Mouse (Mus musculus): ENCODE data around the gene Dlgap1. TPM values are rescaled to one million over a fixed set of nuclear protein-coding genes. Genes with fewer than 3 reads are reported as not detected.
"Not testable (repeated sequence)": the region's sequence is repeated elsewhere in the genome, so short reads cannot be mapped to it uniquely, and the experiment has no call there.

The Dlgap1 gene
- total RNA-seq, 2 experiments from 2014 or later = 0.40 to 0.53 TPM

DNA sequence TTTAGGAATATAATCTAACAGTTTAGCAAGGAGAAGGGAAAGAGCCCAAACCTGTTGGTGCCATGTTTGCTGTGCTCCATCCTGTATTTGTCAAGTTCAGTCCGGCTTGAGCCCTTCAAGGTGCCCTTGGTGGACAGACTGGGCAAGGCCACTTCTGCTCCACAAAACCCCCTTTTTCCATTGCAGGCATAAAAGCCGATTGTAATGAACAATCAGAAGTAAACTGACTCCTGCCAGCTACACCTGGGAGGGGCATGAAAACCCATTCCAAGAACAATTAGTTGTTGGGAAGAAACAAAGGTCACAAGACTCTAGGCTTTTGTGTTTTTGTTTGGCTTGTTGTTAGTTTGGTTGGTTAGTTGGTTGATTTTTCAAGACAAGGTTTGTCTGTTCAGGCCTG is 859.7 kb downstream of the Dlgap1 start:
- intact Hi-C loops (cut with DNase I) = no loop called here
- DNase-seq = no peak

DNA sequence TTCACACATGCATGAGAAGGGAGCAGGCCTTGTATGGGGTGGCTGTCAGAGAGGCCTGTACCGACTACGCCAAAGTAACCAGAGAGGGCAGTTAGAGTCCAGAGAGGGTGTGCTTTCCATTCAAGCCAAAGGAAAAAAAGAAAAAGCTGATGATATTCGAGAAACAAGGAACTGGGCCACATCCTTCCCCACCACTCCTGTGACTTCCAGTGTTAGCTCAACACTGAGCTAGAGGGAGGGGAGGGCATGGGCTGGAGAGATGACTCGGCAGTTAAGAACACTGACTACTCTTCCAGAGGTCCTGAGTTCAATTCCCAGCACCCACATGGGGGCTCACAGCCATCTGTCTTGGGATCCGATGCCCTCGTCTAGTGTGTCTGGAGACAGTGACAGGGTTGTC is 860.3 kb downstream of the Dlgap1 start:
- no peak for DNase-seq
- intact Hi-C loops (cut with DNase I) = no loop called here

DNA sequence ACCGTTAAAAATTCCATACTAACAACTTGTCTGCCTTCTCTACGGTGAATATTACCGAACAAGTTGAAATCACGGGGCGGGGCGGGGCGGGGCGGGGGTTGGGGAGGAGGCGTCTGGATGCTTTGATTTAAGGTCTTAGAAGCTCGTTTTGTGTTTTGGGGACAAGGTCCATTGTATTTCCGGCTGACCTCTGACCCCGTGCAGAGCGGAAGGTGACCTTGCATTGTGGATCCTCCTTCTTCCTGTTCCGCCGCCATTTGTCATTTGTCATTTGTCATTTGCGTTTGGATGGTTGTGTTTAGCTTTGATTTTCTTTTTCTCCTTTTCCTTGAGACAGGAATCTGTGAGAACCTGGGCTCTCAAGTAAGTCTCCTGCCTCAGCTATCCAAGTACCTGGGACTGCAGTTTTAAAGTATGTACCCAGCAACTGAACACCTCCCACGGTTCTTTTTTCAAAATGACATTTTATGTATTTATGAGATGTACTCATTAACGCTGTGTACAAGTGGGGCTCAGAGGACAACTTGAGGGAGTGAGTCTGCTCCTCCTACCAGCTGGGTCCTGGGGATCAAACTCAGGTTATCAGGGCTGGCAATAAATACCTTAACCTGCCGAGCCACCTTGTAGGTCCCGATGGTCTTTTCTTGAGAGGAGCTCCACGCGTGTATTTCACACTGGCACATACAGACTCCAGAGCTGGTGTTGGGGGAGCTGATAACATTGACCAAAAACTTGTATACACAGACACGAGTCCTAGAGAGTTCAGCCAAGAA is 861.3 kb downstream of the Dlgap1 start:
- intact Hi-C loops (cut with DNase I) = no loop called here
- no peak for DNase-seq

DNA sequence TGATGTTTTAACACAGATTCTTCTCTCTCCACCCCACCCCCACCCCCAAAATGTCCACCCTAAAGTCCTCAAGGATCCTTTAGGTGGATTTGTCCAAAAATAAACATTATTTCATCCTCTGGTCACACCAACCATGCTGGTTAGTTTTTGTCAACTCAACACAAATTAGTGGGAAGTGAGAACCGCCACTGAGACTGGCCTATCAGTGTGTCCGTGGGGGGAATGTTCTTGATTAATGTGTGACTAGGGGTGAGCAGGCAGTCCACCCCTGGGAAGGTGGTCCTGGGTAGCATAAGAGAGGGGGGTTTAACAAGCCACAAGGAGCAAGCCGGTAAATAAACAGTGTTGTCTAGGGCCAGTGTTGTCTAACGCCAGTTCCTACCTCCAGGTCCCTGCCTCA is 862.7 kb downstream of the Dlgap1 start:
- DNase-seq = no peak
- intact Hi-C loops (cut with DNase I) = no loop called here

DNA sequence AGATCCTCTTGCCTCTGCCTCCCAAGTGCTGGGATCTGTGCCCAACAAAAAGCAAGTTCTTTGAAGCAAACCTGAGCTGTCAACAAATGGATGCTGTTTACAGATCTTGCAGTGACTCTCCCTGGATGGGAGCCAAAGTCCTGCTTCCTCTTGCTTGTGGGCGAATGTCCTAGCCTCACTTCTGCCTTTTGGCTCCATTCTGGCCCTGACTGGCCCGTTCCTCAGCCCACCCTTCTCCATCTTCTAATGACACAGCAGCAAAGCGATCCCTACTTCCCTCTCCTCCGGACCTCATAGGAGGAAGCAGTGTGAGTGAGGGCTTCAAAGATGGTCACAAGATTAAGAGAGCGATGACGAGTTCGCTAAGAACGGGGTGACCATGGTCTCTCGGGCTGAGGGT is 863.7 kb downstream of the Dlgap1 start:
- DNase-seq = peak; percentile 49 to 57

DNA sequence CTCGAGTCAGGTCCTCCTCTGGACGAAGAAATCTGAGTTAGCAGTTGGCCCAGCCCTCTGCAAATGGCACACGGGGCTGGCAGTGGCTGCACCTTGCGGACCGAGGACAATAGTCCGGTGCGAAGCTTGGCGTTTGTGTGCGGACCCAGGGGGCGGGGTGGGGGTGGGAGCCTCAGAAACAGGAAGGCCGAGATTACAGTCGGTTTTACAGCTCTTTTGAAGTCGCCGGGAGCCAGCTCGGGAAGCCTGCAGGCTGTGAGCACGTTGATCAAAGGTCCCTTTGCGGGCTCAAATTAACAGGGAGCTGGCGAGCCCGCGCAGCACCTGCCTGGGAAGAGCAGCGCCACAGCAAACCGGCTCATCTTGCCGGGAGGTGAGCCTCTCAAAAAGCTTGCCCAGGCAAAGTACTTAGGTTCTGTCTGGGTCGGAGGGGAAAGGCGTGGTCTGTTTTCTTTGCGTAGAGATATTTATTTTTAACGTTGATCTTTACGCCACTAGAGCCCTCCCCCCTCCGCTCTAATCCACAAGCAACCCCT is 865.6 kb downstream of the Dlgap1 start:
- peak; percentile 22 to 38 for DNase-seq

More for the DNA sequence above, 863.7 kb downstream of the Dlgap1 start:
- intact Hi-C loops (cut with DNase I) = no loop called here

DNA sequence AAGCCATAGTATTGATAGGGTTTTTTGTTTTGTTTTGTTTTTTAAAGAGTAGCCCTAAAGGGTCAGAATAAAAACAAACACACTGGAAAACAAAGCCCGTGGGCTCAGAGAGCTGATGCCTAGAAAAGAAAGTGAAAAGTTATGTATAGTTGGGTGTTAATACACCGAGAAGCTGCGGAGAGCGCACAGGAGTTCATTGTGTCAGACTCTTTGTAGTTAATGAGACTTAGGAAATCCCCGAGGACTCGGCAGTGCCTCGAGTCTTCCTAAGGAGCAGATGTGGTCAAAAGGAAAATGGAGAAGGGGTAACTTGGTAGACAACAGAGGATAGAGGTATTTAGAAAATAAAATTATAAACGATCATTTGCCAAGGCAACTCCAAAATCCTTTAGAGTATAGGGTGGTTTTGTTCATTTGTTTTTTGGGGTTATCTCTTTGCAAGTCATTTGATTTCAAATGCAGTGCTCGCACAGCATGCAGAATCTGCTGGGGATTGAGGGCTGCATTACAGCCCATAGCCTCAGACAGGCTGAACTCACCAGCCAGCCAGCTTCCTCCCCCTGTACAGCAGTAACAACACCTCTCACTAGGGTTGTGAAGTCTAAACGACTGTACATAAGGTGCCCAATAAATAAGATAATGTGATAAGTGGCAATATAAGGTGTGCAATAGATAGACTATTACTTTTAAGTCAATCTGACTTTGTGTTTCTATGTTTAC is 866.4 kb downstream of the Dlgap1 start:
- no peak for DNase-seq

More for the DNA sequence above, 865.6 kb downstream of the Dlgap1 start:
- intact Hi-C loops (cut with DNase I) = no loop called here

DNA sequence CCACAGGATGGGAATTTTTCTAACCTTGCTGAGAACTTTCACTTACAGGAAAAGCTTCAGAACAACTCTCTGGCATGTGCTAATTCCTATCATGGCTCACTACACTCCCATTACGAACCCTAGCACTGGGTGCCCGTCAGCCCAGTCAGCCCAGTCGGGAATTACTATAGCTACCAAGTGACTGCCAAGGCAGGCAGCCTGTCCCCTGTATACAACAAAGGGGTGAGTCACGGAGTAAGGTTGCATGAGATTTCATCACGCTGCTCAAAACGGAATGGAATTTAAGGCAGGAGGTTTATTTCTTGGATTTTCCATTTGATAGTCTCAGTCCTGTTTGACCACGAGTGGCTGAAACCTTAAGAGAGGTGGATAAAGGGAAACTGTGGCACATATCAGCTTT is 867.9 kb downstream of the Dlgap1 start:
- DNase-seq = no peak
- intact Hi-C loops (cut with DNase I) = no loop called here

More for the DNA sequence above, 866.4 kb downstream of the Dlgap1 start:
- intact Hi-C loops (cut with DNase I) = no loop called here

DNA sequence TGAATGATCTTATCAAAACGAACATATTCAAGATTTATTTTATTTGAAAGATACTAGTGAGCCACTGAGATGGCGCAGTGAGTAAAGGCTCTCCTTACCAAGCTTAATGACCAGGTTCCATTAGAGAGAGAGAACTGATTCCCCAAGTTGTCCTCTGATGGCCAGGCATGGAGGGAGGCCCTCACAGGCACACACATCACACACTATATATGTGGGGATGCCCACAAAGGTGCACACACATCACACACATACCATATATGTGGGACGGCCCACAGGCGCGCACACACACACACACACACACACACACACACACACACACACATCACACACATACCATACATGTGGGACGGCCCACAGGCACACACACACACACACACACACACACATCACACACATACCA is 868.6 kb downstream of the Dlgap1 start:
- DNase-seq; intact Hi-C loops (cut with DNase I): not testable (repeated sequence)

DNA sequence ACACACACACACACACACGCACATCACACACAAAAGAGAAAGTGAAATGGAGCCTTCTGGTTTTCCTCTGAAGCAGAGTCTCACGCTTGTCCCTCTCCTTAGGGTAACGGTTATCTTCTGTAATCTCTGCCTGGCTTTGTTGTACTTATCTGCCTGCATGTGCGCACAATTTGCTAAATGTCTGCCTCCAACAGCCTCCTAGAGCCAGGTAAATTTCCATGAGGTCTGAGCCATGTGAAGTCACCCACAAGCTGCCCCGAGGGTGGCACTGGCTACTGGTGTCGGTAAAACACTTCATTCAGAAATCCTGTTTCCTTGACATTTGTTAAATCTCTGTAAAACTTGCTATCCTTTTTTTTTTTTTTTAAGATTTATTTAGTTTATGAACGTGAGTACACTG is 869.2 kb downstream of the Dlgap1 start:
- intact Hi-C loops (cut with DNase I) = no loop called here
- no peak for DNase-seq

DNA sequence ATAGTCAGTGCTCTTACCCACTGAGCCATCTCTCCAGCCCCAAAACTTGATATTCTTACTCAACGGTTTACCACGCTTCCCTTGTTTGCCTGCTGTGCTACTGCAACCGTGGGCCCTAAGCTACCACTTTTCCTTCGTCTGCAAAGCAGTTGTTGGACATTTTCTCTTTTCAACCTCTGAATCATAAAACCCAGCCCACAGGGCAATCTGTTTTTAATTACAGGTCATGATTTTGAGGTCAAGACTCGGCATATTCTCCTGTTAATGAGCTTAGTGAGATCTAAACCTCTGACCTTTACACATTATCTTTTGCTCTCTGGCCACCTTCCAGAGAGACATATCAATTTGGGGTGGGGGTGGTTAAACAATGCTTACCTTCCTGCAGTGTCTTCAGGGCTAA is 869.7 kb downstream of the Dlgap1 start:
- no peak for DNase-seq
- intact Hi-C loops (cut with DNase I) = no loop called here

DNA sequence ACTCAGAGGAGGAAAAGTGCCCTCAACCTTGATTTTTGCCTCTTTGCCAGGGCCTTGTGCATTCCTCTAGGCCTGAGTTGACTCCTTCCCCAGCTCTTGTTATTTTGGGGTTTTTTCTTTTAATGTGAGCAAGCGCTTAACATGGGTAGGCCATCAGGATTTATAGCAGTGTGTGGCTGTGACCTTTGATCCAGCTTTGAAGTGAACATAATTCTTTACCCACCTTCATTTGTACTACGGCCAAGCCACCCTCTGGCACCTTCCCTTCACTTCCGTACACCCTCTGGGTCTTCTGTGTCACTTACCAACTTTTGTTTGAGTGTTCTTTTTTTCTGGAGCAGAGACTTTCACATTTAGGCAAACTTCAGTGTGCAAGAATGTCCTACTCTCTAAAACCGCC is 874.4 kb downstream of the Dlgap1 start:
- intact Hi-C loops (cut with DNase I) = loop anchor here (10.0 kb wide), 1 partner anchor 352 kb away; no protein-coding TSS in a partner anchor
- no peak for DNase-seq

DNA sequence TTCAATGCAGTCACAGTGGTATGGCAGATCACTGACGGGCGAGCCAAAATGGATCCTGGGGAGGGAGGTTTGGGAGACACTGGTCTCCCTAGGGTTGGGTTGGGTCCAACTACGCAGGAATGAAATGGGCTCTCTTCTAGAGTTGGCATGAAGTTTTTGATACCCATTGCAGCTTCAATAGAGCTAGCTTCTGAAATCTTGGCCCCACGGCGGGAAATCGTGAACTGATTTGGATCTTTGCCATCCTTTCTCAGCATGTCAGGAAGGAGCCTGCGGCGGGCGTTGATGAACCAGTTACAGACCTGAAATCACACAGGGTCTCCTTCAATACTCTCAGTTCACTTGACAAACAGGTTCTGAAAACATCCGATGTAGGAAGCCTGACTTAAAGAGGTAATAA is 876.1 kb downstream of the Dlgap1 start:
- intact Hi-C loops (cut with DNase I) = loop anchor here (10.0 kb wide), 1 partner anchor 350 kb away; no protein-coding TSS in a partner anchor
- DNase-seq = peak in 1 of 2 experiments; percentile 19

DNA sequence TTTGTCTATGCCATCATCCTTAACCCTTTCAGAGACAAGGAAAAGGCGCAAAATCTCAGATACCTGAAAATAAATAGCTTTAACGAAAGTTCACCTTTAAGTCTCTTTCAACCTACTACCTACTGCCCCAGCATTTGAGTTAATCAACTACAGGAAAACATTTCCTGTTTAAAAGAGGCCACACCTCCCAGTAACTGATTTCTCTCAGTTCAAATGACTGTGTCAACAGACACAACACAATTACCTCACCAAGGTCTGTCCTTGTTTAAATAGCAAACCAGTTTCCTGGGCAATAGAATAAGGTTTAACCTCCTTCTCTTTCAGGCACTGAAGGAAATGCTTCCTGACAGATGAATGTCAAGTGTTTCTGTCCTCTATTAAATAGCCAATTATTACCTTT is 876.7 kb downstream of the Dlgap1 start:
- intact Hi-C loops (cut with DNase I) = loop anchor here (10.0 kb wide), 1 partner anchor 349 kb away; no protein-coding TSS in a partner anchor
- no peak for DNase-seq

DNA sequence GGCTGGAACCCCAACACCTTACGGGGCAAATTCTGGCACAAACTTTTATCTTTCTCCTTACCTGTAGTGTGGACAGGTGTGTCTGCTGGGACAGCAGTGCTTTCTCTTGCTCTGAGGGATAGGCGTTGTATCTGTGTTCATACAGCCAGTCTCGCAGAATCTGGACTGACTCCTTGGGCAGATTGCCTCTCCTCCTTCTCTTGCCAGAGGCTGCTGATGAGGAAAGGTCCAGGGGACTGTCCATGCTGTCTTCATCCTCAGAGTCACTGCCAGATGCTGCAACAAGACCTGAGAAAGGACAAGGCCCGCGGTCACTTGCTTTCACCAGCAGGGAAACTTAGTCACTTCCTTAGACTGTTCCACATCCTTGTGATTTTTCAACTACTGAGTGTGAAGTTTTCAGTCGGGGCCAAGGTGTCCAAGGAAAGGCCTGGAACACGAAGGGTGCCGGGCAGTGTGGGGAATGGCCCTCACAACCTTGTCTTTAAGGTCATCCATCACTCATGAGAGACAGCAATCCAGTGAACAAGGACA is 877.3 kb downstream of the Dlgap1 start:
- intact Hi-C loops (cut with DNase I) = loop anchor here (2.0 to 10.0 kb wide), 2 partner anchors 123 to 349 kb away; no protein-coding TSS in a partner anchor
- DNase-seq = peak in 1 of 2 experiments; percentile 22

DNA sequence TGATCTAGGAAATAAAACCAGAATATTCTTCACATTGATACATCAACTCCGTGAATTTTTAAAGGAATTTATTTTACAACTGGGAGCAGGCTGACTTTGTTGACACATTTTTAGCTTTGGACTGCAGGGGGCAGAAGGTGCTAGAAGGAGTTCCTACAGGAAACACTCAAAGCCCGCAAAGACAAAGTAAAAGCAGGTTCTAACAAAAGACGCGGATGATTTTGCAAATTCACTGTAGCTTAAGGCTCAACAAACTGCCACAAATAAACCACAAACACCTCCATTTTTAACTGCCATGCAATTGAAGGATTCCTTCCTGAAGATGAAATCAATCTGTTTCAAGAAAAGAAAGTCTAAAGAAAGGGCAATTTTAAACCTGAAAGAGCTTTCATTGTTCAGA is 878.2 kb downstream of the Dlgap1 start:
- DNase-seq = peak; percentile 72 to 79

DNA sequence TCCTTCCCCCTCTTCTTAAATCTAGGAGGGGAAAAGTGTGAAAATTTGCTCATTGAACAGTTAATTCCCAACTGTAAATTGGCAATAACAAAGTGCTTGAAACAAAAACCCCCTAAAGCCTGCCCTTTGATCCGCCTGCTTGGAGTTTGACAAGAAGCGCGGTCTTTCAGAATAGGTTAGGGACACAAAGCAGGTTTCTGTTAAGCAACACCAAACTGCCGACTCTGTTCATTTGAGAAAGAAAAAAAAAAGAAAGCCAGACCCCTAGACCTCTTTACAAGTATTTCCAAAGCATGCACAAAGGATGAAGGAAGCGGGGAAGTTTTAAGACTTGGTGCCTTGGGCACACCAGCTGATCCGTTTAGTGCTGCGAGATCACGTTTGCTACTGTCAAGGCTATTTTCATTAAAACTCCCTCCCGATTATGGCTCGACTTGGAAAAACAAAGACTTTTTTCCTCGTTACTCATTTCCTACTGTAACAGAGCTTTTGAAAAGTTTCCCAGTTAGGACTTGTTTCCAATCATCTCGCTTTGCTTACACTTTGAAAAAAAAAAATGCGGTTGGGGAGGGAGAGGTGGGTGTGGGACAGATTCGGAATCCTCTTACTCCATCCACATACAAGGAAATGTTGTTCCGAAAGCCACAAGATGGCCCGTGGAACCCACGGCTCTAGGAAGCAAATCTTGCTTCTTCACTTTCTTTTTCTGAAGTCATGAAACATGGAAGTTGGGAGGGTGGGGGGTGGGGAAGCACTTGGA is 879.1 kb downstream of the Dlgap1 start:
- intact Hi-C loops (cut with DNase I) = loop anchor here (2.0 to 10.0 kb wide), 3 partner anchors 109 to 347 kb away; no protein-coding TSS in a partner anchor
- peak; percentile 44 to 51 for DNase-seq

More for the DNA sequence above, 878.2 kb downstream of the Dlgap1 start:
- intact Hi-C loops (cut with DNase I) = loop anchor here (2.0 to 10.0 kb wide), 2 partner anchors 122 to 348 kb away; no protein-coding TSS in a partner anchor

DNA sequence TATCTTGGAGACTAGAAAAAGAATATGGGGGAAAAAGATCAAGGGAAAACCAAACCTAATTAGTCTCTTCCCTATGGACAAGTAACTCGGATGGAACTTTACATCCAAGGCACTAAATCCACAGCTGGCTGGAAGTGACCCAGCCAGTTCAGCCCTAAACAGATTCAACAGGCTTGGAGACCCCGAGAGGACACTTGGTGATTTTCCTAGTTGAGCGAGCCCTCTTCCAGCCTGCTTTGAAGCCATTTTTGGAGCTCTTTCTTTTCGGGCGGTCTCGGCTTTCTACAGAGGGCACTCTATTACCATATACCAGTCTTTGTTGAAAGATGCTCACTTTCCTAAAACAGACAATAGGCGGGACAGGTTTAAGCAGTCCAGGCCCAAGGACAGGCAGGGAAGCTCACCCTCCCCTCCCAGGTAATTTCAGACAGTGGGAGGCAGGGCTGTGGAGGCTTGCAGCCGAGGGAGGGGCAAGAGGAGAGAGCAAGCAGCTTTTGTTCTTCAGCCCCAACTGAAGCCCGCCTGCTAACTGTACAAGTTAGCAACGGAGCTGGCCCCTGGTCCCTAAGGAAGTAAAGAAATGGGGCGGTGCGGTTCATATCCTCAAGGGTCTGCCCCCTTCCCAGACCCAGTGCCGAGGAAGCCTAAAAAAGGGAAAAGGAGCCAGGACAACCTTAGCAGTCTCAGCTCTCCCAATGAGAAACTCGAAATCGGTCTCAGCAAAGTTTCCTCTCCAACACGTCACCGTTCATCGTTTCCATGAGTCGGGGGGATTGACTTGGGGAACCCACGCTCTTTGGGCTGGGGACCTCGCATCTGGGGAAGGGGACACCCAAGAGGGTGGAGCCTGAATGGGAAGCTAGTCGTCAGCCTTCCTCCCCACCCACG is 879.9 kb downstream of the Dlgap1 start:
- peak; percentile 75 to 79 for DNase-seq
- intact Hi-C loops (cut with DNase I) = loop anchor here (1.0 to 10.0 kb wide), 3 partner anchors 94 to 346 kb away; no protein-coding TSS in a partner anchor

All from heart, postnatal 10 days (tissue).